Mouse (Mus musculus) adrenal gland, adult (tissue): ENCODE measurements around the gene Avil.
A peak's percentile ranks its signal among the peaks of the same experiment; 100 is the strongest.

Experiments
- DNase-seq, 2 experiments: peaks; one replicate each; pipeline ENCODE4 v3.0.0; 2022 to 2023; ENCODE audit warnings: low spot score in 1 of 2; ENCODE audit not compliant: inconsistent age in 2 of 2

Avil gene

GRCm38 (mm10) chr10:127058708-127059107 is 58.2 kb downstream of the Avil start:
- DNase-seq = peak in 1 of 2 experiments; percentile 62

GRCm38 (mm10) chr10:127059174-127059967 is 58.9 kb downstream of the Avil start:
- DNase-seq = peak in 1 of 2 experiments; percentile 55

GRCm38 (mm10) chr10:127059968-127060916 is 59.7 kb downstream of the Avil start, which contains the start of gene March9:
March9 (minus strand) TSS chr10:127060184.
- DNase-seq = peak; percentile 87 to 89

GRCm38 (mm10) chr10:127061085-127061484 is 60.6 kb downstream of the Avil start:
- no peak for DNase-seq

GRCm38 (mm10) chr10:127061513-127061912 is 61.0 kb downstream of the Avil start:
- DNase-seq = no peak

- peak in 1 of 2 experiments; percentile 44 for DNase-seq
Measured at GRCm38 (mm10) chr10:127062101-127062500, 61.6 kb downstream of the Avil start.

GRCm38 (mm10) chr10:127062503-127062902 is 62.0 kb downstream of the Avil start:
- peak in 1 of 2 experiments; percentile 72 for DNase-seq

- DNase-seq = peak; percentile 100
Measured at GRCm38 (mm10) chr10:127063239-127063872, 62.8 kb downstream of the Avil start, which contains the start of gene Cdk4. Cdk4 (plus strand) TSS chr10:127063534.

- DNase-seq = no peak
Measured at GRCm38 (mm10) chr10:127063913-127064870, 63.7 kb downstream of the Avil start.

GRCm38 (mm10) chr10:127065981-127066380 is 65.5 kb downstream of the Avil start:
- no peak for DNase-seq

GRCm38 (mm10) chr10:127066519-127067018 is 66.1 kb downstream of the Avil start:
- peak in 1 of 2 experiments; percentile 42 for DNase-seq

GRCm38 (mm10) chr10:127068360-127069038 is 68.0 kb downstream of the Avil start:
- DNase-seq = peak in 1 of 2 experiments; percentile 36

- DNase-seq = no peak
Measured at GRCm38 (mm10) chr10:127069281-127070189, 69.0 kb downstream of the Avil start.
